ENCODE assay signal across 16 mouse cellular contexts in the genomic region with DNA sequence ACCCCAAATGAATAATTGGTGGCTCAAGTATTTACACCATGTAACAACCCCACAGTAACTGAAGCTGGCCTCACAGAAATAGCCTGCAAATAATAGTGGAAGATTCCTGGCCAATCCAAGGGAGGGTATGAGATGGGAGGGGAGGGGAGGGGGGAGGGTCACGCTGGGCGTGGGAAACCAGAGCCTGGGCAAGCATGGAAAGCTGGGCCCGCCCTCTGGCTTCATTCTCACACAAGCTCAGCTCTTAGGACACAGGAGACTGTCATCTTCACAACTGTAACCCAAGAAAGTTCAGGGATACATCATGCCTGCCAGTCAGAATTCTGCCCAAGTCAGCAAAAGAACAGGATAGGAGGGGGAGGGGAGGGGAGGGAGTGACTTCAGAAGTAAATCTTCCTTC. TPM values are rescaled to one million over a fixed set of nuclear protein-coding genes. Genes with fewer than 3 reads are reported as not detected.
DNase-seq lines count a peak whose midpoint lies in the region; ATAC-seq and TF ChIP-seq lines count a peak whose summit lies in the region.
"Had no signal": no experiment of that assay in that cellular context is flagged by ENCODE, and none has a peak within 500 bp of the region (broad histone marks: within the 10 kb centered on the region; RNA-seq: fewer than 3 reads in every experiment).

No protein-coding gene starts in this region.

- TF ChIP-seq EP300 in stomach, postnatal 0 days (optimal IDR thresholded peaks at IDR 0.05), result no peak

- no peak overlapping the region for H3K9ac ChIP-seq in forebrain, embryonic 11.5 days (ENCODE audit: low read length)
- no peak overlapping the region for H3K9ac ChIP-seq in forebrain, embryonic 15.5 days (replicated peaks)
- H3K9ac ChIP-seq in neural tube, embryonic 11.5 days (ENCODE audit: low read length), result no peak overlapping the region
- H3K9ac ChIP-seq in intestine, embryonic 15.5 days, result no peak overlapping the region
- H3K9ac ChIP-seq in stomach, postnatal 0 days (ENCODE audit: low read length), result no peak overlapping the region

- peak overlapping the region; percentile 18; the same call in 1 of the 2 replicates for H3K27ac ChIP-seq in forebrain, embryonic 11.5 days (ENCODE audit: low read depth, low read length)
- no peak overlapping the region for H3K27ac ChIP-seq in forebrain, embryonic 15.5 days (replicated peaks)
- H3K27ac ChIP-seq in neural tube, embryonic 11.5 days (ENCODE audit: low read depth, low read length), result no peak overlapping the region
- no peak overlapping the region for H3K27ac ChIP-seq in intestine, embryonic 15.5 days
- H3K27ac ChIP-seq in stomach, postnatal 0 days (replicated peaks), result 0 out of 2 replicates have a peak overlapping the region, but pooled peaks have one; percentile 4
- H3K27ac ChIP-seq: heart, adult 2 months; left cerebral cortex, adult 2 months had no signal

- no peaks in the 10 kb centered on the region for H3K9me3 ChIP-seq in forebrain, embryonic 11.5 days (ENCODE audit: control insufficient read depth, low read length)
- H3K9me3 ChIP-seq in forebrain, embryonic 15.5 days, result no peaks in the 10 kb centered on the region
- H3K9me3 ChIP-seq in neural tube, embryonic 11.5 days (ENCODE audit: control insufficient read depth, low read length), result no peaks in the 10 kb centered on the region
- no peaks in the 10 kb centered on the region for H3K9me3 ChIP-seq in intestine, embryonic 15.5 days
- H3K9me3 ChIP-seq in stomach, postnatal 0 days (ENCODE audit: control insufficient read depth, low read length), result no peaks in the 10 kb centered on the region

- 51% methylated on average over 3 of the region's 3 CpGs for WGBS in forebrain, embryonic 11.5 days
- 51% methylated on average over 3 of the region's 3 CpGs for WGBS in forebrain, embryonic 15.5 days
- WGBS in neural tube, embryonic 11.5 days, result 42% methylated on average over 3 of the region's 3 CpGs
- 51% methylated on average over 3 of the region's 3 CpGs for WGBS in intestine, embryonic 15.5 days
- 47% methylated on average over 3 of the region's 3 CpGs for WGBS in stomach, postnatal 0 days

- DNase-seq in forebrain, embryonic 11.5 days (ENCODE audit: low spot score), result no peak
- DNase-seq in neural tube, embryonic 11.5 days (ENCODE audit: low spot score), result peak; percentile 35
- no peak for DNase-seq in neural tube, embryonic 10.5 days (ENCODE audit: extremely low spot score, low spot score)
- DNase-seq in stomach, postnatal 0 days (ENCODE audit: low spot score), result no peak
- no peak for DNase-seq in adrenal gland, adult (ENCODE audit: inconsistent age in 2 of 2, low spot score in 1 of 2)
- DNase-seq: adrenal gland, postnatal 14 days; cerebellum, adult 11 months; heart, adult 2 months; heart, postnatal 36 days; liver; right cerebral cortex, postnatal 14 days had no signal

- H3K4me3 ChIP-seq in forebrain, embryonic 11.5 days (ENCODE audit: low read depth, low read length), result no peak overlapping the region
- H3K4me3 ChIP-seq in forebrain, embryonic 15.5 days, result no peak overlapping the region
- no peak overlapping the region for H3K4me3 ChIP-seq in neural tube, embryonic 11.5 days (ENCODE audit: low read depth, low read length)
- H3K4me3 ChIP-seq in intestine, embryonic 15.5 days (replicated peaks), result no peak overlapping the region
- H3K4me3 ChIP-seq in stomach, postnatal 0 days (ENCODE audit: low read depth, low read length), result no peak overlapping the region
- H3K4me3 ChIP-seq: heart, adult 2 months; left cerebral cortex, adult 2 months had no signal

- TF ChIP-seq CTCF in stomach, postnatal 0 days (IDR thresholded peaks at IDR 0.05; ENCODE audit: low read depth), result no peak

- no peaks in the 10 kb centered on the region for H3K4me1 ChIP-seq in forebrain, embryonic 11.5 days (replicated peaks; ENCODE audit: control insufficient read depth, insufficient read depth, low read length)
- H3K4me1 ChIP-seq in forebrain, embryonic 15.5 days, result peaks cover 19% of the 10 kb centered on the region
- no peaks in the 10 kb centered on the region for H3K4me1 ChIP-seq in neural tube, embryonic 11.5 days (ENCODE audit: control insufficient read depth, insufficient read depth, low read length)
- H3K4me1 ChIP-seq in intestine, embryonic 15.5 days (replicated peaks), result peaks cover 10% of the 10 kb centered on the region
- H3K4me1 ChIP-seq in stomach, postnatal 0 days (replicated peaks; ENCODE audit: control insufficient read depth, insufficient read depth), result no peaks in the 10 kb centered on the region; the same call in 1 of the 2 replicates

- no peak overlapping the region for H3K4me2 ChIP-seq in forebrain, embryonic 11.5 days (ENCODE audit: low read depth, low read length, severe bottlenecking)
- H3K4me2 ChIP-seq in forebrain, embryonic 15.5 days (replicated peaks), result no peak overlapping the region
- no peak overlapping the region for H3K4me2 ChIP-seq in neural tube, embryonic 11.5 days (ENCODE audit: low read depth)
- no peak overlapping the region for H3K4me2 ChIP-seq in intestine, embryonic 15.5 days (replicated peaks)
- H3K4me2 ChIP-seq in stomach, postnatal 0 days (replicated peaks; ENCODE audit: low read depth), result no peak overlapping the region

- no peaks in the 10 kb centered on the region for H3K27me3 ChIP-seq in forebrain, embryonic 11.5 days (ENCODE audit: control insufficient read depth, insufficient read depth, low read length)
- no peaks in the 10 kb centered on the region for H3K27me3 ChIP-seq in forebrain, embryonic 15.5 days
- no peaks in the 10 kb centered on the region for H3K27me3 ChIP-seq in neural tube, embryonic 11.5 days (ENCODE audit: control insufficient read depth, insufficient read depth, low read length)
- H3K27me3 ChIP-seq in intestine, embryonic 15.5 days (replicated peaks), result no peaks in the 10 kb centered on the region
- no peaks in the 10 kb centered on the region for H3K27me3 ChIP-seq in stomach, postnatal 0 days (ENCODE audit: control insufficient read depth, insufficient read depth, low read length)

- H3K36me3 ChIP-seq in forebrain, embryonic 11.5 days (ENCODE audit: control insufficient read depth, insufficient read depth, low read length), result no peaks in the 10 kb centered on the region
- peaks cover 26% of the 10 kb centered on the region for H3K36me3 ChIP-seq in forebrain, embryonic 15.5 days
- no peaks in the 10 kb centered on the region for H3K36me3 ChIP-seq in neural tube, embryonic 11.5 days (ENCODE audit: control insufficient read depth, insufficient read depth, low read length)
- no peaks in the 10 kb centered on the region; the same call in 1 of the 2 replicates for H3K36me3 ChIP-seq in intestine, embryonic 15.5 days
- peaks cover 5% of the 10 kb centered on the region; the same call in 1 of the 2 replicates for H3K36me3 ChIP-seq in stomach, postnatal 0 days (ENCODE audit: control insufficient read depth, insufficient read depth, low read length)

- peak; percentile 34; the same call in 1 of the 2 replicates for ATAC-seq in forebrain, embryonic 11.5 days (replicated peaks; ENCODE audit: low FRiP score)
- no peak for ATAC-seq in forebrain, embryonic 15.5 days (replicated peaks)
- ATAC-seq in neural tube, embryonic 11.5 days (ENCODE audit: insufficient read depth, low FRiP score, low TSS enrichment), result peak; percentile 51
- ATAC-seq in intestine, embryonic 15.5 days, result peak; percentile 9; the same call in 1 of the 2 replicates
- no peak for ATAC-seq in stomach, postnatal 0 days (ENCODE audit: low FRiP score, low TSS enrichment)
- no peak for ATAC-seq in monocyte, adult 5-6 weeks (replicated peaks; ENCODE audit: insufficient number of reproducible peaks, low FRiP score, low TSS enrichment, poor library complexity, severe bottlenecking)
- ATAC-seq: lung, postnatal 0 days had no signal

RNA-seq across cellular contexts. Expression of a gene that starts 6.2 kb away (rescaled TPM):
- polyA plus RNA-seq in forebrain, embryonic 11.5 days (2014; fragmentation: Nextera tagmentation; extraction: Ambion mirVana), result 2.0 and 3.3 TPM in 2 replicates
- 3.4 and 3.6 TPM in 2 replicates for polyA plus RNA-seq in forebrain, embryonic 15.5 days (2015; fragmentation: Nextera tagmentation; extraction: Ambion mirVana)
- 1.8 and 1.9 TPM in 2 replicates for polyA plus RNA-seq in neural tube, embryonic 11.5 days (2014; fragmentation: Nextera tagmentation; extraction: Ambion mirVana)
- polyA plus RNA-seq in intestine, embryonic 15.5 days (2015; fragmentation: Nextera tagmentation; extraction: Ambion mirVana), result 4.9 and 5.0 TPM in 2 replicates
- polyA plus RNA-seq in stomach, postnatal 0 days (2015; fragmentation: Nextera tagmentation; extraction: Ambion mirVana), result 2.4 and 2.6 TPM in 2 replicates
- total RNA-seq in monocyte, adult 5-6 weeks (2017), result 52.8 to 74.0 TPM (median 63.0 TPM) in 3 replicates

RNA-seq across cellular contexts. Expression of a gene that starts 58.5 kb away (rescaled TPM):
- polyA plus RNA-seq in forebrain, embryonic 11.5 days (2014; fragmentation: Nextera tagmentation; extraction: Ambion mirVana), result 9.8 and 11.0 TPM in 2 replicates
- 15.9 and 16.2 TPM in 2 replicates for polyA plus RNA-seq in forebrain, embryonic 15.5 days (2015; fragmentation: Nextera tagmentation; extraction: Ambion mirVana)
- 10.7 and 10.9 TPM in 2 replicates for polyA plus RNA-seq in neural tube, embryonic 11.5 days (2014; fragmentation: Nextera tagmentation; extraction: Ambion mirVana)
- 9.7 and 9.9 TPM in 2 replicates for polyA plus RNA-seq in intestine, embryonic 15.5 days (2015; fragmentation: Nextera tagmentation; extraction: Ambion mirVana)
- 6.7 and 7.6 TPM in 2 replicates for polyA plus RNA-seq in stomach, postnatal 0 days (2015; fragmentation: Nextera tagmentation; extraction: Ambion mirVana)
- total RNA-seq in monocyte, adult 5-6 weeks (2017), result 43.7 to 49.5 TPM (median 48.6 TPM) in 3 replicates

Comparison
In these comparisons a context has a peak if more than half of its experiments do, and no peak if none do; other contexts are left out.
1. ATAC-seq: peak in forebrain, embryonic 11.5 days (single experiment), neural tube, embryonic 11.5 days (single experiment) and intestine, embryonic 15.5 days (single experiment); none in forebrain, embryonic 15.5 days (single experiment), stomach, postnatal 0 days (single experiment) and monocyte, adult 5-6 weeks (single experiment).
2. H3K27ac ChIP-seq: peak in forebrain, embryonic 11.5 days (single experiment) and stomach, postnatal 0 days (single experiment); none in forebrain, embryonic 15.5 days (single experiment), neural tube, embryonic 11.5 days (single experiment) and intestine, embryonic 15.5 days (single experiment).